Mouse (Mus musculus) adrenal gland, postnatal 10 days (tissue): ENCODE results near the gene Mad1l1. TPM values are rescaled to one million over a fixed set of nuclear protein-coding genes. Genes with fewer than 3 reads are reported as not detected.
A peak's percentile ranks its signal among the peaks of the same experiment; 100 is the strongest.

ENCODE experiments used
- DNase-seq: peaks from one replicate; pipeline ENCODE4 v3.0.0; 2021; ENCODE audit warnings: mixed read lengths
- total RNA-seq, 2 experiments: library from RNA; stranded (reverse); gene quantifications; 2 replicates each; pipeline ENCODE4 v1.2.3; 2021

Gene Mad1l1
- total RNA-seq, 2 experiments from 2014 or later: 20.3 to 22.3 TPM

DNA sequence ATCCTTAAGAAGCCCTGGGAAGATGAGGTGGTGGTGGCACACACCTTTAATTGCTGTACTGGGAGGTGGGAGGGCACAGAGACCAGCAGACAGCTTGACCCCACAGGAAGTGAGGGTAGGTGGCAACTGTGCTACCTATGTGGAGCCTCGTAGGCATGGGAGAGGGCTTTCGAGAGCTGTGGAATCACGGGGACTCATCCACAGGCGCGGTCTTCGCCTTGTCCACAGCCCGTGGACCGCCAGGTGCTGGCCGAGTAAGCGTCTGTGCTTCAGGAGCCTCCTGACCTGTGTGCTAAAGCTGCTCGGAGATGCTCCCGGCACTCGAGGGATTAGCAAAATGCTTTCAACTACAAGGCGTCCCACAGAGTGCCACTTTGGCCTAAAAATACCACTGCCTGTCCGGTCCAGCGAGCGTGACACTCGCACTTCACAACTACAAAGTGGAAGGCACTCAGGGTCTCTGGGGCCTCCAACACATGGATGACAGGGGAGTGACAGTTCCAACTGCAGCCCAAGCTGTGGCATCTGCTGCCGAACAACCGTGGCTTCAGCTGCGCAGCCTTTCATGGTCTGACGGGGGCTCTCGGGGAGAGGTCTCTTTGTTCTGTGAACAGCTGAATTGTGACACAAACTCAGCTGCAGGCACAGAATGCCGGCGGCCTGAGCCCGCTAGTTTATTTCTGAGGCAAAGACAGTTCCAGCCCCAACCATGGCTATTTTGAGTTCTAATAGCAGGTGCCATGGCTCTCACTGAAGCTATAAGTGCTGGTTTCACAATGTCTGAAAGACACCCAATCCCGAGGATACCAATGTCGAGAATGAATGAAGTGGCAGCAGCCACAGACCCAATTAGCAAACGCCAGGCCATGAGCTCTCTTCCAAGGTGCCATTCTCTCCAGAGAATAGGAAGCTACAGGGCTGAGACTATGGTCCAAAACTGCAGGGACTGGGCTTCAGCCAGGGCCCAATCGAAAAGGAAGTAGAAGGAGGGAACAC, 57.3 kb downstream of the Mad1l1 start:
- DNase-seq: no peak

GRCm38 (mm10) chr5:140262401-140262800, 59.0 kb downstream of the Mad1l1 start:
- DNase-seq: no peak

GRCm38 (mm10) chr5:140261313-140261712, 60.0 kb downstream of the Mad1l1 start:
- no peak for DNase-seq

DNA sequence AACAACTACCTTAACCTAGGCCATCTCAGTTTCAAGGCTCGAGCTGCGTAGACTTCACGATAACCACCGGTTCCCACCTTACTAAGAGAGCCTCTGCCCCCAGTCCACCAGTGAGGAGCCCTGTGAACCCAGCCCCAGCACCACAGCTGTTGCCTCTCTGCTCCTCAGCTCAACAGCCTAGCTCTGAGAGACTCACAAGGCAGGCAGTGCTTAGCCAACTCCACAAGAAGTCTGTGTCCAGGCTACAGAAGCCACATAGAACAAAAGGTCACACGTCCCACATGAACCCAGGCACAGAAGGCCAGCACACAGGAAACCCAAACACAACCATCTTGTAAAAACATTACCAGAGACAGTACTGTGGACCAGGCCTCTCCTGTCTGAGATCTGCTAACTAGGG, 62.7 kb downstream of the Mad1l1 start:
- no peak for DNase-seq

DNA sequence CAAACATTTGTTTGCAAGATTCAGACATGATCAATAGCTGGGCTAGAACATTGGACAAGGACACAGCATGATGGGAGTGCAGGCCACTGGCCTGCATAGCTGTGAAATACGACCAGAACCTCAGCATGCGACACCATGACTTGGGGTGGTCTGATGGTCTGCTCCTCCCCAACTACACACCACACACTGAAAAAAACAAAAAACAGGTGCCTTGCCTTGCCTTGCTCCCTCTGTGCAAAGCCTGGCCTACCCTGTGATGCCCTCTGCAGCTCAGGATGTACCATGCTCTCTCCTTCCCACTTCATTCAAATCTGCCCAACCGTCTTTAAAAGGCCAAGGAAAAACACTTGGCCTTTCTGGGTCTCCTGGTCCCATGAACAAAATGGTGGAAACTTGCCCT, 63.3 kb downstream of the Mad1l1 start:
- DNase-seq: no peak

- no peak for DNase-seq
Observed at GRCm38 (mm10) chr5:140257439-140257838, 63.9 kb downstream of the Mad1l1 start.

DNA sequence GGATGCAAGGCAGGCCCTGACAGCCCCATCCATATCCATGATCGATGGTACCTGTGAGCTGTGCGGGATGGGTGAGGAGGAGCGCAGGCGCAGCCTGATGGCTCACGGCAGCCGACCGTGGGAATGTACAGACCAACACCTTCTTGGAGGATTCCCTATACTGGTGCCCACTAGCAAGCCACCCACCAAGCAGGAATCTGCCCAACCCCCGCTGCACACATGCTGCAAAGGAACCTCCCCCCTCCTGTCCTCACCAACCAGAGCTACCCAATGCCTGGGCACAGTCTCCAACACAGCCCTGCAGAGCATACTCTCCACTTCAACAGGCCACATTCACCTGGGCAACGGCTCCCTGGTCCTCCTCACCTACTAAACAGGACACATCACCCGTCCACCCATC, 64.7 kb downstream of the Mad1l1 start:
- DNase-seq: no peak

- no peak for DNase-seq
Observed at GRCm38 (mm10) chr5:140255265-140255664, 66.1 kb downstream of the Mad1l1 start.

- no peak for DNase-seq
Observed at GRCm38 (mm10) chr5:140254656-140255055, 66.7 kb downstream of the Mad1l1 start.

GRCm38 (mm10) chr5:140251989-140252388, 69.4 kb downstream of the Mad1l1 start:
- peak; percentile 33 for DNase-seq

GRCm38 (mm10) chr5:140250370-140250769, 71.0 kb downstream of the Mad1l1 start:
- DNase-seq: no peak

GRCm38 (mm10) chr5:140249359-140250062, 71.8 kb downstream of the Mad1l1 start:
- no peak for DNase-seq

GRCm38 (mm10) chr5:140248101-140248500, 73.3 kb downstream of the Mad1l1 start:
- no peak for DNase-seq

DNA sequence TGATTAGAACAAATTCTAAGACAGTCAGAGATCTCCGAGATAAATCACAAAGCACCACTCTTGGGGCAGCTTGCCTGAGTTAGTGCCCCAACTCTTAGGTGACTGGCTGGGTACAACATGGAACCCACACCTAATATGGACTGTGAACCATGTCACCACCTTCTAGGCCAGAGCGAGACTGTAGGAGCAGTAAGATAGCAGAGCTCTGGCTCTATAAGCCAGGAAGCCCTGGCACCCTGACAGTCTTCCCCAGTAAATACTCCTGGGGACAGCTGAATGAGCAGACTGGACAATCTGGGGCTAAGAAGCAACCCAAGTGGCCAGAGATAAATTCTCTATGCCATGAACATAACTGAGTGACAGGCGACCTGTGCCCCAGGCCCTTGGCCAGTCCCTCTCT, 81.1 kb downstream of the Mad1l1 start:
- DNase-seq: peak; percentile 25

DNA sequence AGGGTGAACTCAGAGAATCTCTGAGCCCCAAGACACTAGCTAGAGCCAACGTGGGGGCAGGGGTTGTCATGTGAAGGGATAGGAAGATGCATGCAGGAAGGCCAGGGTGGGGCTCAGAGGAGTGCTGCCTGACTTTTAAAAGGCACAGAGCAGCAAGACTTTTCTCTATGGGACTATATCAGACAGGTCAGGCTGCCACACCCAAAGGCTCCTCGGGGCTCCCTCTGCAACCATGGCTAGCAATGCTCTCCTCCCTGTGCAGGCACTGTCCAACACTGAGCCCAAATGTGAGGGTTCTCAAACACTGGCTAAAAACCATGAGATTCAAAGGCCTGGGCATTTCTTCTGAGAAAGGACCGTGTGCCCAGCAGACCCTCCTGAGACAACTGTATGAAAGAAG, 82.5 kb downstream of the Mad1l1 start:
- DNase-seq: no peak

DNA sequence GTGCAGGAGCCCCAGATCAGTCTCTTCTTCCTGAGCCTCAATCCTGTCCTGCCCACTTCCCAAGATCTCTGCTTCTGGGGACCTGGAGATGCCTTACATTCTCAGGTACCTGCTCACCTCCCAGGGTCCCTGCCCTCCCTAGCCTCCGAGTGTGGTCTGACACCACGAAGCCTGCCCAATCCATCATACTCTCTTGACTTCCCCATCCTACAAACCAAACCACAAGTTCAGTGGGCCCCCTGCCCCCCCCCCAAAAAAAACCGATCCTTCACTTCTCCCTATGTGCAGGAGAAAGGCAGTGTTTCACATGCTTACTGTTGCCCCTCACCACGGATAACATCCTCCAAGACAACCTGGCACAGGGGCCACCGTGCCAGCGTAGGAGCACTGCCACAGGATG, 90.5 kb downstream of the Mad1l1 start:
- DNase-seq: no peak

GRCm38 (mm10) chr5:140228306-140228705, 93.0 kb downstream of the Mad1l1 start:
- no peak for DNase-seq

DNA sequence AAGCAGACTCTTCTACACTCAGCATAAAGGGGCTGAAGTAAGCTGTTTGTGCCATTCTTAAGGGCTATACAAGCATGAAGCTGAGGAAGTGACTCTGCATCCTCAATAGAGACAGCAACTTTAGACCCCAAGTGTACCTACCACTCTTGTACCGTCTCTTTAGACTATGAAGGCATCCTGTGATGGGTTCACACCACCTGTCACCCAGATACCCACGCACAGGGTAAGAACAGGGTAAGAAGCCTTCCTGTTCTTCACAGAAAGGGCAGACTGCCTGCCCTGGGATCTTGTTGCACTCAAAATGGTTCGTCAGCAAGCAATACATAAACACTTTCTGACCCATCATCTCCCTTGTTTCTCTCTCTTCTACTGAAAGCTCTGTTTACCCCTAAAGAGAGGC, 94.5 kb downstream of the Mad1l1 start:
- no peak for DNase-seq

GRCm38 (mm10) chr5:140225881-140226280, 95.5 kb downstream of the Mad1l1 start:
- DNase-seq: no peak

- no peak for DNase-seq
Observed at GRCm38 (mm10) chr5:140225103-140225502, 96.2 kb downstream of the Mad1l1 start.

GRCm38 (mm10) chr5:140223070-140224053, 98.0 kb downstream of the Mad1l1 start:
- no peak for DNase-seq

DNA sequence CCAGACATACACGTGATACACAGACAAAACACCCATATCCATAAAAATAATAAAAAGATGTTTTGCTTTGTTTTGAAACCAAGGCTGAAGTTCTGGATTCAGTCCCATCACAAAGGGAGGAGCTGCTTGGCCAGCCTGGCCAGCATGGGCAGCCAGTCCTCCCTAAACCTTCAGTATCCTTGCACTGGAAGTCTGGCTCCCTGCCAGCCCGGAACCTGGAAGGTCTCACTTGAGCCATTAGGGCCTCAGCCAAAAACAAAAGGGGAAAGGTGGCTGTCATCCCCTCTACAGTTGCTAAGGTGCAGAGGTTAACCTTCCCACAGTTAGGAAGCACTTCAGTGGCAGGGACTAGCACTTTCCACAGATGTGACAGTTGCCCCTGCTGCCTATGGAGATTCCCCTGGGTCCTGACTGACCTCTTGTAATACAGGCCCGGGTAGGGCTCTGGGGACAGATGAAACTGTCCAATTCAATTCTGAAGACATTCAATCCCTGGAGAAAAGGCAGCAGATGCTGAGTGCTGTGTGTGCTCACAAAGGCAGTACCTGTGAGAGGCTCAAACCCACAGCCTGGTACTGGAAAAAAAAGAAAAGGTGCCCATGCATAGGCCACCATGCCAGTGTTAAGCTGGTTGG, 100.2 kb downstream of the Mad1l1 start:
- DNase-seq: peak; percentile 74
